Mouse (Mus musculus) megakaryocyte-erythroid progenitor cell, adult 5-6 weeks (primary cell): ENCODE measurements around the gene Pxdc1. TPM values are rescaled to one million over a fixed set of nuclear protein-coding genes. Genes with fewer than 3 reads are reported as not detected.

ENCODE experiments used
- ATAC-seq: replicated peaks from 2 replicates; pipeline ENCODE4 v1.8.0; 2016; ENCODE audit warnings: mild to moderate bottlenecking, inconsistent platforms; ENCODE audit not compliant: severe bottlenecking, poor library complexity, low FRiP score, low TSS enrichment
- total RNA-seq, 2 experiments: library from RNA; stranded (forward) in 1 of 2; stranded (reverse) in 1 of 2; fragments of 200-1000, 215-1000 nt in 1 of 2; fragments of >200 nt in 1 of 2; fragmentation: Nextera tagmentation in 1 of 2; gene quantifications; 2 replicates each; pipeline ENCODE4 v1.2.3; 2014 to 2017

Pxdc1 gene
- total RNA-seq, 2 experiments from 2014 or later = not detected

- ATAC-seq = no peak
Observed at GRCm38 (mm10) chr13:34607079-34607478, 46.2 kb downstream of the Pxdc1 start.

DNA sequence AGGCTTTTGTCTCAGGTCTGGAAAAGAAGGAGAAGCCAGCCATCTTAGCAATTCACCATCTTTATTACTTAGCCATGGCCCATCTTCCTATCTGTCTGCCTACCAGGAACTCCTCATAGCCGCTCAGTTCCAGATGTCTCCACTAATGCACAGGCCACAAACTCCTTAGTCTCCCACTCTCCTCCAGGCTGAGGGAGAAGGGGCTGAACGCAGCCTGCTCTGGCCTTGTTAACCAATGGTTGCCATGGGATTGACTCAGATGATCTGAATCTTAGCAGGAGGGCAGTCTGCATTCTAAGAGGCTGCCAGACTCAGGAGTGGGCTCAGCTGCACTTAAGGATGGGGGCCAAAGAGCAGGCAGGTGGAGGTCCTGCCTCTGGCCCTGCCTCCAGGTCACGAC is 47.4 kb downstream of the Pxdc1 start:
- no peak for ATAC-seq

DNA sequence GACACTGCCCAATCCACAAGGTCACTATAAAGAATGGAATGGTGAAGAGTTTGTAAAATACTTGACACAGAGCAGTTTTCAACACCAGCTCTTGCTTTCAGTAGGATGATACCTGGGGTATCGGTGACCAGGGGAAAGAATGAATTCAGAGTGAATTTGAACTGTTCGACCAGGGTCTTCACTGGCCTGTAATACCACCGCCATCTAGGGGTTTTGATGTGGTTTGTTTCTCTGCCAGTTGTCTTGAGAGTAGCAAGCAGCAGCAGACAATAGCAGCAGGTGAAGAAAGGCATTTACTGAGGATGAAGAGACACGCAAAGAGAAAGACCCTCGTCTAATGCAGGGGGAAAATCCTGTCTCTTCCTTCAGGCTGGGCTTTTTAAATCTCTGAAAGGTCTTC is 48.1 kb downstream of the Pxdc1 start:
- no peak for ATAC-seq

- no peak for ATAC-seq
Observed at GRCm38 (mm10) chr13:34604406-34604805, 48.9 kb downstream of the Pxdc1 start.

DNA sequence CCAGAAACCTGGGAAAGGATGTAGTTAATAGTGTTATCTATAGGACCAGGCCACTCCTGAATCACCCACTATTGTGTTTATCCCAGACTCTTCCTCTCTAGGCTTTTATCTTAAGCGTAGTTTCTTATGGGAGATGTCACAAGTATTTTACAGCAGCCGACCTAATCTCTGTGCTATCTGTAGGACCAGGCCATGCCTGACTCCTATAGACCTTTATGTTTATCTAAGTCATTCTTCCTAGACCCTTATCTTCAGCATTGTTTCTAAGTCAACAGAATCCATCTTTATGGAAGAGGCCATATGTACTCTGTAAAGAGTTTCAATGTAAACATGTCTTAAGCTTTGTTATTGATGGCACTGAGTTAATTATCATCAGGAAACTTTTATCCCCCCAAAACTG is 50.5 kb downstream of the Pxdc1 start:
- ATAC-seq = no peak

DNA sequence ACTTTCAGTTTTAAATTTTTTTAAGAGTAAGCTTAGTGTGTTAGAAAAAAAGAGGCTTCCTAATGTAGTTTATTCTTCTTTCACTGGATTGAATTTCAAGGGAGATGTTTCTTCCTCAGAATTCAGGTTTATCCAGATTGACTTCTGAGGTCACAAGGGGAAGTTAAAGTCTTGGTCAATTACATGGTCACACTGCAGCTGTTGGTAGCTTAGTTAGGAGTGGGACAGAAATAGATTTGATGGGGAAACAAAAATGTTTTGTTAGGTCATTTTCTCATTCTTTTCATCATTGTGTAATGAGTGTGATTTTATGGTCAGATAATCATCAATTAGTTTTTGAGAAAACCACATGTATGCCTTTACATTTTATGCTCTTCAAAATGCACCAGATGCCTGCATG is 56.5 kb downstream of the Pxdc1 start:
- ATAC-seq = no peak

Other genes with a start within 250 kb of the Pxdc1 start
- not detected in 2 replicates for gene Fam50b, start 81.4 kb upstream of the Pxdc1 start, total RNA-seq (2014; fragmentation: Nextera tagmentation)
- not detected in 2 replicates for gene Fam50b, start 81.4 kb upstream of the Pxdc1 start, total RNA-seq (2017)
- 173 and 238 TPM in 2 replicates for gene Prpf4b, start 221.8 kb upstream of the Pxdc1 start, total RNA-seq (2014; fragmentation: Nextera tagmentation)
- gene Prpf4b, start 221.8 kb upstream of the Pxdc1 start, total RNA-seq (2017) = 269 and 276 TPM in 2 replicates